Mouse (Mus musculus) limb, embryonic 14.5 days (tissue): ENCODE data around the gene Vangl2. TPM values are rescaled to one million over a fixed set of nuclear protein-coding genes. Genes with fewer than 3 reads are reported as not detected.

Experiments
- ATAC-seq: fragments of 200-750 bp; cut with Nextera tagmentation; 2 replicates; pipeline ENCODE4 v1.8.0; 2017; ENCODE audit warnings: low read depth, moderate number of reproducible peaks, moderate TSS enrichment; ENCODE audit not compliant: low FRiP score
- DNase-seq: peaks from one replicate; pipeline ENCODE4 v3.0.0-alpha.2; 2015; ENCODE audit warnings: low spot score
- H3K27ac ChIP-seq: fragments of 300-500 bp; sonication (generic); replicated peaks from 2 replicates; pipeline ENCODE4 v1.5.1; 2014; ENCODE audit warnings: low read depth, mild to moderate bottlenecking, low read length, moderate library complexity, mixed read lengths
- H3K27me3 ChIP-seq: fragments of 300-500 bp; sonication (generic); 2 replicates; pipeline ENCODE4 v1.6.1; 2014; ENCODE audit warnings: low read length, mixed read lengths; ENCODE audit not compliant: control insufficient read depth, insufficient read depth
- H3K36me3 ChIP-seq: fragments of 300-500 bp; sonication (generic); 2 replicates; pipeline ENCODE4 v1.6.1; 2014; ENCODE audit warnings: mild to moderate bottlenecking, low read length, moderate library complexity, mixed read lengths; ENCODE audit not compliant: control insufficient read depth, insufficient read depth
- H3K4me1 ChIP-seq: fragments of 300-500 bp; sonication (generic); 2 replicates; pipeline ENCODE4 v1.6.1; 2014; ENCODE audit warnings: antibody characterized with exemption, low read length, mixed read lengths; ENCODE audit not compliant: control insufficient read depth, insufficient read depth
- H3K4me2 ChIP-seq: fragments of 300-500 bp; sonication (generic); replicated peaks from 2 replicates; pipeline ENCODE4 v1.6.1; 2014; ENCODE audit warnings: low read depth, mild to moderate bottlenecking, low read length, moderate library complexity; ENCODE audit not compliant: severe bottlenecking
- H3K4me3 ChIP-seq: fragments of 300-500 bp; sonication (generic); replicated peaks from 2 replicates; pipeline ENCODE4 v1.5.1; 2014; ENCODE audit warnings: low read length
- H3K9ac ChIP-seq: fragments of 300-500 bp; sonication (generic); 2 replicates; pipeline ENCODE4 v1.6.1; 2014; ENCODE audit warnings: mild to moderate bottlenecking, low read depth, low read length, moderate library complexity; ENCODE audit not compliant: severe bottlenecking
- H3K9me3 ChIP-seq: fragments of 300-500 bp; sonication (generic); 2 replicates; pipeline ENCODE4 v1.6.1; 2016; ENCODE audit warnings: low read length; ENCODE audit not compliant: control insufficient read depth
- POLR2A ChIP-seq: fragments of 200-500 bp; IDR thresholded peaks from 2 replicates; pipeline ENCODE4 v1.8.0; 2012; ENCODE audit warnings: inconsistent platforms, mild to moderate bottlenecking, moderate library complexity, borderline replicate concordance; ENCODE audit not compliant: insufficient read depth, insufficient read length; ENCODE audit errors: extremely low read depth
- WGBS: fragments of 180-500 bp; shearing (Covaris S2); extraction: QIAGEN DNeasy Blood & Tissue Kit; methylation state at CpG from one replicate; pipeline ENCODE4 v1.1.7; 2014; 5-methylcytosine and 5-hydroxymethylcytosine counted together
- polyA plus RNA-seq, 2 experiments: library from polyadenylated mRNA; depleted of rRNA in 1 of 2; stranded (reverse) in 1 of 2; unstranded in 1 of 2; fragments of >200 nt; fragmentation: Nextera tagmentation in 1 of 2; extraction: Ambion mirVana in 1 of 2; gene quantifications; 2 replicates each; pipeline versions ENCODE4 v1.2.1 to v1.2.3; 2012 to 2014

The Vangl2 gene
- polyA plus RNA-seq, 2 experiments, result 15.6 to 29.4 TPM

DNA sequence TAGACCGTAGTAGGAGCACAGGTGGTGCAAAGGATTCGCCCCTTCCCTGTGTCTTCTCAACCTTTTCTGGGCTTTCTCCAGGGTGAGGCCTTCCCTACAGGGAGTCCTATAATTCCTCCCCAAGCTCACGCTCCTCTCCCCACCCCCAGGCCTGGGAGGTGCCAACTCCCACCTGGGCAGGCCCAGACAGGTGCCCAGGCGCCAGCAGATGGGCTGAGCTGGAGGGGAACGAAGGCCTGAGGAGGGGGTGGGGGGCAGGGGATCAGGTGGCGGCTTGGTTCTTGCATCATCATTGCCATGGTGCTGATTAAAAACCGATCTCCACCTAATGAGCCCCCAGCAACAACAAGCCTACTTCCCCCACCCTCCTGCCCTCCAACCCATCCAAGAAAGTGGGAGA is 30.6 kb upstream of the Vangl2 start:
- peaks cover 9% of the 10 kb centered on the region for H3K4me1 ChIP-seq
- no peak overlapping the region for H3K27ac ChIP-seq
- H3K4me3 ChIP-seq, result no peak overlapping the region
- 54% methylated on average over 7 of the region's 7 CpGs for WGBS
- TF ChIP-seq POLR2A, result no peak
- H3K4me2 ChIP-seq, result no peak overlapping the region
- H3K27me3 ChIP-seq, result peaks cover 23% of the 10 kb centered on the region
- DNase-seq (no peak), ATAC-seq (no peak)
- no peaks in the 10 kb centered on the region for H3K9me3 ChIP-seq
- no peak overlapping the region for H3K9ac ChIP-seq
- no peaks in the 10 kb centered on the region for H3K36me3 ChIP-seq

- 56% methylated on average over 6 of the region's 6 CpGs for WGBS
- Histone ChIP-seq H3K9me3 (no peaks in the 10 kb centered on the region), H3K27me3 (peaks cover 28% of the 10 kb centered on the region), H3K27ac (no peak overlapping the region), H3K36me3 (no peaks in the 10 kb centered on the region), H3K4me1 (peaks cover 8% of the 10 kb centered on the region; the same call in 1 of the 2 replicates), H3K9ac (no peak overlapping the region), H3K4me2 (no peak overlapping the region), H3K4me3 (no peak overlapping the region)
- DNase-seq, result no peak
- ATAC-seq, result no peak
- no peak for TF ChIP-seq POLR2A
These were observed 30.1 kb upstream of the Vangl2 start for GRCm38 (mm10) chr1:172058321-172058720.

- 37% methylated on average over 2 of the region's 2 CpGs for WGBS
- Histone ChIP-seq H3K9ac (no peak within 1 kb of the TSS), H3K4me3 (no peak within 1 kb of the TSS), H3K36me3 (no peaks in the 10 kb centered on the region), H3K9me3 (no peaks in the 10 kb centered on the region), H3K27me3 (peaks cover 36% of the 10 kb centered on the region), H3K4me2 (no peak within 1 kb of the TSS), H3K27ac (no peak within 1 kb of the TSS), H3K4me1 (peaks cover 10% of the 10 kb centered on the region; the same call in 1 of the 2 replicates)
- DNase-seq (no peak), ATAC-seq (peak; percentile 45; the same call in 1 of the 2 replicates)
- TF ChIP-seq POLR2A, result no peak
These were observed 29.3 kb upstream of the Vangl2 start, which contains the start of gene Nhlh1 for GRCm38 (mm10) chr1:172057491-172057921. Gene Nhlh1 (minus strand): TSS chr1:172057573.

DNA sequence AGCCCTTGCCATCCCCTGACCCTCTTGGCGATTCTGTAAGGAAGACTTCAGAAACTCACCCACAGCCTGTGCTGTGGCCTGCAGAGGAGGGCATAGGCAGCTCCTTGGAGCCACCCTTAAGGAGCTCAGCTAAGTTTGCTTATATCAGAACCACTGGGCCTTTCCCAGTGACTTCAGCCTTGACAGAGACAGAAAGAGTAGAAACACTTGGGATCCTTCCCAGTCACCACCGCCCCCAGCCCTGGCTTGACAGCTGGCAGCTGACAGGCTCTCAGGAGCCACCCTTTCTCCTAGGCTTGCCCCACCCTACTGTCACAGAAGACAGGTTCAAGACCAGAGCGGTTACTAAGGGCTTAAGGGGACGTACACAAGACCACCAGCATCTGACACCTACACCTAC is 28.0 kb upstream of the Vangl2 start:
- no peak for TF ChIP-seq POLR2A
- H3K27me3 ChIP-seq, result peaks cover 43% of the 10 kb centered on the region
- peaks cover 10% of the 10 kb centered on the region; the same call in 1 of the 2 replicates for H3K4me1 ChIP-seq
- 69% methylated on average over 4 of the region's 4 CpGs for WGBS
- no peaks in the 10 kb centered on the region for H3K36me3 ChIP-seq
- H3K9ac ChIP-seq, result no peak overlapping the region
- H3K27ac ChIP-seq, result no peak overlapping the region
- DNase-seq (no peak), ATAC-seq (no peak)
- H3K4me3 ChIP-seq, result no peak overlapping the region
- no peak overlapping the region for H3K4me2 ChIP-seq
- no peaks in the 10 kb centered on the region for H3K9me3 ChIP-seq

- TF ChIP-seq POLR2A, result no peak
- H3K36me3 ChIP-seq, result no peaks in the 10 kb centered on the region
- H3K4me2 ChIP-seq, result peak overlapping the region; percentile 63
- peak overlapping the region; percentile 36 for H3K4me3 ChIP-seq
- WGBS, result 2% methylated on average over 35 of the region's 42 CpGs
- peaks cover 10% of the 10 kb centered on the region; the same call in 1 of the 2 replicates for H3K4me1 ChIP-seq
- ATAC-seq, result no peak
- peak overlapping the region; percentile 50 for H3K9ac ChIP-seq
- DNase-seq, result no peak
- H3K27ac ChIP-seq, result no peak overlapping the region
- peaks cover 43% of the 10 kb centered on the region for H3K27me3 ChIP-seq
- H3K9me3 ChIP-seq, result no peaks in the 10 kb centered on the region
These were observed 25.5 kb upstream of the Vangl2 start for GRCm38 (mm10) chr1:172053541-172054440.
